Mouse (Mus musculus): ENCODE data around the gene Lhx2. TPM values are rescaled to one million over a fixed set of nuclear protein-coding genes. Genes with fewer than 3 reads are reported as not detected.

Lhx2 gene
- polyA plus RNA-seq (2012; rRNA removed) = 2.5 and 4.7 TPM in 2 replicates

- no peak within 1 kb of the TSS for H3K27ac ChIP-seq (ENCODE audit: control insufficient read depth, insufficient read depth, low read length)
- no peak within 1 kb of the TSS; the same call in 1 of the 2 replicates for H3K4me3 ChIP-seq (ENCODE audit: control insufficient read depth, insufficient read depth, low read length)
- TF ChIP-seq POLR2A (IDR thresholded peaks at IDR 0.05; ENCODE audit: control insufficient read depth, extremely low read depth, insufficient read depth, low read length, poor library complexity) = no peak
- TF ChIP-seq CTCF (IDR thresholded peaks at IDR 0.05; ENCODE audit: borderline replicate concordance, control insufficient read depth, extremely low read depth, insufficient read depth, low read length, poor library complexity) = no peak
- peaks cover 40% of the 10 kb centered on the region for H3K27me3 ChIP-seq (ENCODE audit: control insufficient read depth, insufficient read depth, low read length)
- DNase-seq = no peak
- H3K36me3 ChIP-seq (ENCODE audit: control insufficient read depth, insufficient read depth, low read length) = no peaks in the 10 kb centered on the region
- WGBS = 2% methylated on average over 87 of the region's 92 CpGs
- H3K4me1 ChIP-seq (replicated peaks; ENCODE audit: control insufficient read depth, insufficient read depth, low read length) = peaks cover 7% of the 10 kb centered on the region
These were observed at the start of gene Lhx2 for GRCm38 (mm10) chr2:38338990-38339909. Gene Lhx2, plus strand, starts transcription at chr2:38339281.

GRCm38 (mm10) chr2:38291526-38291925 lies 47.6 kb upstream of the Lhx2 start:
- 94% methylated on average over 1 of the region's 1 CpGs for WGBS
- Histone ChIP-seq H3K27me3 (ENCODE audit: control insufficient read depth, insufficient read depth, low read length) (no peaks in the 10 kb centered on the region), H3K4me3 (ENCODE audit: control insufficient read depth, insufficient read depth, low read length) (no peak overlapping the region), H3K4me1 (replicated peaks; ENCODE audit: control insufficient read depth, insufficient read depth, low read length) (peaks cover 5% of the 10 kb centered on the region), H3K27ac (ENCODE audit: control insufficient read depth, insufficient read depth, low read length) (no peak overlapping the region), H3K36me3 (ENCODE audit: control insufficient read depth, insufficient read depth, low read length) (no peaks in the 10 kb centered on the region)
- TF ChIP-seq CTCF (IDR thresholded peaks at IDR 0.05; ENCODE audit: borderline replicate concordance, control insufficient read depth, extremely low read depth, insufficient read depth, low read length, poor library complexity) = no peak
- TF ChIP-seq POLR2A (IDR thresholded peaks at IDR 0.05; ENCODE audit: control insufficient read depth, extremely low read depth, insufficient read depth, low read length, poor library complexity) = no peak
- DNase-seq = no peak

GRCm38 (mm10) chr2:38295939-38296338 lies 43.1 kb upstream of the Lhx2 start:
- Histone ChIP-seq H3K4me3 (ENCODE audit: control insufficient read depth, insufficient read depth, low read length) (no peak overlapping the region), H3K36me3 (ENCODE audit: control insufficient read depth, insufficient read depth, low read length) (no peaks in the 10 kb centered on the region), H3K27me3 (ENCODE audit: control insufficient read depth, insufficient read depth, low read length) (no peaks in the 10 kb centered on the region), H3K27ac (ENCODE audit: control insufficient read depth, insufficient read depth, low read length) (no peak overlapping the region), H3K4me1 (replicated peaks; ENCODE audit: control insufficient read depth, insufficient read depth, low read length) (0 out of 2 replicates have a peak, but pooled peaks cover 3% of the 10 kb centered on the region)
- 54% methylated on average over 4 of the region's 4 CpGs for WGBS
- TF ChIP-seq CTCF (IDR thresholded peaks at IDR 0.05; ENCODE audit: borderline replicate concordance, control insufficient read depth, extremely low read depth, insufficient read depth, low read length, poor library complexity) = no peak
- TF ChIP-seq POLR2A (IDR thresholded peaks at IDR 0.05; ENCODE audit: control insufficient read depth, extremely low read depth, insufficient read depth, low read length, poor library complexity) = no peak
- DNase-seq = no peak

GRCm38 (mm10) chr2:38300941-38301340 lies 38.1 kb upstream of the Lhx2 start:
- H3K4me3 ChIP-seq (ENCODE audit: control insufficient read depth, insufficient read depth, low read length) = no peak overlapping the region
- H3K36me3 ChIP-seq (ENCODE audit: control insufficient read depth, insufficient read depth, low read length) = no peaks in the 10 kb centered on the region
- 0 out of 2 replicates have a peak, but pooled peaks cover 3% of the 10 kb centered on the region for H3K4me1 ChIP-seq (replicated peaks; ENCODE audit: control insufficient read depth, insufficient read depth, low read length)
- no peaks in the 10 kb centered on the region for H3K27me3 ChIP-seq (ENCODE audit: control insufficient read depth, insufficient read depth, low read length)
- H3K27ac ChIP-seq (ENCODE audit: control insufficient read depth, insufficient read depth, low read length) = no peak overlapping the region
- WGBS = 95% methylated on average over 2 of the region's 2 CpGs
- no peak for TF ChIP-seq POLR2A (IDR thresholded peaks at IDR 0.05; ENCODE audit: control insufficient read depth, extremely low read depth, insufficient read depth, low read length, poor library complexity)
- TF ChIP-seq CTCF (IDR thresholded peaks at IDR 0.05; ENCODE audit: borderline replicate concordance, control insufficient read depth, extremely low read depth, insufficient read depth, low read length, poor library complexity) = no peak
- DNase-seq = no peak

GRCm38 (mm10) chr2:38305152-38305551 lies 33.9 kb upstream of the Lhx2 start:
- 56% methylated on average over 1 of the region's 1 CpGs for WGBS
- TF ChIP-seq CTCF (IDR thresholded peaks at IDR 0.05; ENCODE audit: borderline replicate concordance, control insufficient read depth, extremely low read depth, insufficient read depth, low read length, poor library complexity) (no peak), POLR2A (IDR thresholded peaks at IDR 0.05; ENCODE audit: control insufficient read depth, extremely low read depth, insufficient read depth, low read length, poor library complexity) (no peak)

GRCm38 (mm10) chr2:38312921-38313320 lies 26.2 kb upstream of the Lhx2 start:
- 90% methylated on average over 3 of the region's 3 CpGs for WGBS
- Histone ChIP-seq H3K36me3 (ENCODE audit: control insufficient read depth, insufficient read depth, low read length) (no peaks in the 10 kb centered on the region), H3K27ac (ENCODE audit: control insufficient read depth, insufficient read depth, low read length) (no peak overlapping the region), H3K4me3 (ENCODE audit: control insufficient read depth, insufficient read depth, low read length) (no peak overlapping the region), H3K27me3 (ENCODE audit: control insufficient read depth, insufficient read depth, low read length) (no peaks in the 10 kb centered on the region), H3K4me1 (replicated peaks; ENCODE audit: control insufficient read depth, insufficient read depth, low read length) (no peaks in the 10 kb centered on the region)
- TF ChIP-seq POLR2A (IDR thresholded peaks at IDR 0.05; ENCODE audit: control insufficient read depth, extremely low read depth, insufficient read depth, low read length, poor library complexity) = no peak
- no peak for TF ChIP-seq CTCF (IDR thresholded peaks at IDR 0.05; ENCODE audit: borderline replicate concordance, control insufficient read depth, extremely low read depth, insufficient read depth, low read length, poor library complexity)
- DNase-seq = no peak

More at GRCm38 (mm10) chr2:38305152-38305551, 33.9 kb upstream of the Lhx2 start:
- DNase-seq = no peak
- Histone ChIP-seq H3K4me3 (ENCODE audit: control insufficient read depth, insufficient read depth, low read length) (no peak overlapping the region), H3K36me3 (ENCODE audit: control insufficient read depth, insufficient read depth, low read length) (no peaks in the 10 kb centered on the region), H3K27ac (ENCODE audit: control insufficient read depth, insufficient read depth, low read length) (no peak overlapping the region), H3K27me3 (ENCODE audit: control insufficient read depth, insufficient read depth, low read length) (no peaks in the 10 kb centered on the region), H3K4me1 (replicated peaks; ENCODE audit: control insufficient read depth, insufficient read depth, low read length) (0 out of 2 replicates have a peak, but pooled peaks cover 2% of the 10 kb centered on the region)
